Mouse (Mus musculus): ENCODE measurements around the gene Nos2. TPM values are rescaled to one million over a fixed set of nuclear protein-coding genes. Genes with fewer than 3 reads are reported as not detected.

Gene Nos2
- 9.1 TPM for polyA plus RNA-seq (2014; fragmentation: Illumina TruSeq; extraction: RNeasy Lipid Tissue Mini Kit (QIAGEN cat#74804))

GRCm38 (mm10) chr11:78920411-78920939 is at the start of gene Nos2:
Nos2 (plus strand) TSS chr11:78920787.

GRCm38 (mm10) chr11:78984483-78985177 is 64.0 kb downstream of the Nos2 start, which contains the start of gene Lgals9:
Lgals9 (minus strand) TSS chr11:78984946.

Other genes starting within 250 kb of the Nos2 start
- gene Nlk, start 223.4 kb upstream of the Nos2 start, polyA plus RNA-seq (2014; fragmentation: Illumina TruSeq; extraction: RNeasy Lipid Tissue Mini Kit (QIAGEN cat#74804)) = 94.3 TPM
- gene Ccnq, start 169.1 kb upstream of the Nos2 start, polyA plus RNA-seq (2014; fragmentation: Illumina TruSeq; extraction: RNeasy Lipid Tissue Mini Kit (QIAGEN cat#74804)) = 4.8 TPM
- 5.0 TPM for gene Lyrm9, start 94.2 kb upstream of the Nos2 start, polyA plus RNA-seq (2014; fragmentation: Illumina TruSeq; extraction: RNeasy Lipid Tissue Mini Kit (QIAGEN cat#74804))
- 6.6 TPM for gene Lgals9, start 64.2 kb downstream of the Nos2 start, polyA plus RNA-seq (2014; fragmentation: Illumina TruSeq; extraction: RNeasy Lipid Tissue Mini Kit (QIAGEN cat#74804))
- gene Ksr1, start 225.6 kb downstream of the Nos2 start, polyA plus RNA-seq (2014; fragmentation: Illumina TruSeq; extraction: RNeasy Lipid Tissue Mini Kit (QIAGEN cat#74804)) = 1.5 TPM